Mouse (Mus musculus) CH12.LX (cell line): ENCODE measurements around the gene Tmem43.

Source experiments
- MAZ ChIP-seq: IDR thresholded peaks from 2 replicates; pipeline ENCODE4 v1.6.1; 2012; ENCODE audit warnings: low read depth, mild to moderate bottlenecking, inconsistent platforms, low read length, improper control_type of control experiment, moderate library complexity
- POLR2A ChIP-seq: IDR thresholded peaks from 2 replicates; pipeline ENCODE4 v1.6.1; 2011; ENCODE audit warnings: low read depth, mild to moderate bottlenecking, improper control_type of control experiment, low read length
- TBP ChIP-seq: conservative IDR thresholded peaks from 2 replicates; pipeline ENCODE4 v1.6.1; 2011; ENCODE audit warnings: low read depth, low read length, improper control_type of control experiment
- USF1 ChIP-seq: IDR thresholded peaks from 2 replicates; pipeline ENCODE4 v1.6.1; 2014; ENCODE audit warnings: low read depth, mild to moderate bottlenecking, inconsistent platforms, low read length, improper control_type of control experiment

DNA sequence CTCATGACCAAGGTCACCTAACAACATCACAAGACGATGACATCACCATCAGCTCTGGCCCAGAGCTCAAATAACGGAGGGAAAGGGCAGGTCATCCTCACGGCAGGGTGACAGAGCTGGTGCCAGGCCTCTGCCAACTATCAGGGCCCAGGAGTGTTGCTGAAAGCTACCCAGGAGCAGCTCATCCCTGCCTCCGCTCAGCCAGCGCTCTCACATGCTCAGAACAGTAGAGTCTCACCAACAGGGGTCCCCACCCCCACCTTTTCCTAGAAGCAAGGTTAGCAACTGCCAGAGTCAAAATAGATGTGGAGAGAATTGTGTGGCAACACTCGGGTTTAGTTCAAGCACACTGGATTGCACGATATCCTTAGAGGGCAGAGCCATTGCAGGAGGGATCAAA lies 54.8 kb downstream of the Tmem43 start:
- TF ChIP-seq MAZ (no peak), POLR2A (no peak), USF1 (no peak), TBP (no peak)
